Mouse (Mus musculus): Measurements from ENCODE around the gene Slc5a4a. TPM values are rescaled to one million over a fixed set of nuclear protein-coding genes. Genes with fewer than 3 reads are reported as not detected.

Gene Slc5a4a
- polyA plus RNA-seq, 2 experiments = not detected

DNA sequence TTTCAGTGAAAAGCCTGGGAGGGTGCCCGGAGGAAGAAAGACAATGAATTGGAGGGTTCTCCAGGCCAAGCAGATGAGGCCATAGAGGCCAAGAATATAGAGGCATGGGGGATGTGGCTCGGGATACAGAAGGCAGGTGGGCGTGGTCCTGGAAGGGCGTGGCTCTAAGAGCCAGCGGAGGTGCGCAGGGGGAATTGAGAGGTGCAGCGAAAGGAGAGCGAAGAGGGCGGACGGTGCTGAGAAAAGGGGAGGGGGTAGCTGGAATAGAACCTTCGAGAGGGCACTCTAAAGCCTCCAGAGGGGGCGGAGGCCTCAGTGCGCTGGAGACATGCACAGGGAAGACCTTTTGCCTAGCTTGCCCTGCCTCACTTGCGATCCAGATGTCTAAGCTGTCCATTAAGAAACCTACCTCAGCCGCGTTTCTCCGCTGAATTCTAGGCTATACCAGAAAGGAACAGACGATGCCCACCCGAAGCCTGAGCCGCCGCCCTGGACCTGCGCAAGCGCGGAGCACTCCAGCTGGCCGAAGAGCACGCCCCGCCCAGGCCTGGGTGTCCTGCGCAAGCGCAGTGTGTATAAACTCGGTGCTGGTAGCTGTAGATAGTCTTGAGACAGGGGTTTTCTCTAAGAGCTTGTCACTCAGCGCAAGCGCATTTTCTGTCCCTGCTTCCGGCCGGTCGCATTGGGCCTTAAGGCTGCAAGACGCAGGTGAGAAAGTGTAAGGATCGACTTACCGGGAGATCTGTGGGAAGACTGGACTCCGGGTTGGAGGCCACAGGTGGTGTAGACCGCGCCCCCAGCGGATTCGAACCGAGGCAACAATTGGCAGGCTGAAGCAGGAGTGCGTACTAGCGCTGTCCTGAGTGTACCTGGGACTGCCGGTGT, 90.3 kb downstream of the Slc5a4a start, which contains the start of gene Prmt2:
TSS of gene Prmt2 (minus strand) at position 525 of the 885 bp plus-strand sequence.
- Histone ChIP-seq H3K9ac (ENCODE audit: low read depth, low read length, severe bottlenecking) (peak within 1 kb of the TSS; percentile 65), H3K4me2 (replicated peaks; ENCODE audit: low read depth, low read length, severe bottlenecking) (peak within 1 kb of the TSS; percentile 69), H3K36me3 (ENCODE audit: control insufficient read depth, insufficient read depth, low read length) (peaks cover 3% of the 10 kb centered on the region; the same call in 1 of the 2 replicates), H3K4me1 (ENCODE audit: control insufficient read depth, insufficient read depth, low read length) (peaks cover 8% of the 10 kb centered on the region), H3K27me3 (ENCODE audit: control insufficient read depth, insufficient read depth, low read length) (no peaks in the 10 kb centered on the region), H3K4me3 (replicated peaks; ENCODE audit: low read length) (peak within 1 kb of the TSS; percentile 66), H3K27ac (replicated peaks; ENCODE audit: low read depth, low read length) (peak within 1 kb of the TSS; percentile 84), H3K9me3 (ENCODE audit: control insufficient read depth, low read length) (no peaks in the 10 kb centered on the region)
- TF ChIP-seq POLR2A (IDR thresholded peaks at IDR 0.05; ENCODE audit: borderline replicate concordance, extremely low read depth, insufficient read depth, insufficient read length) = peak; percentile 84; the same call in 1 of the 2 replicates
- WGBS = 1% methylated on average over 47 of the region's 47 CpGs
- DNase-seq (ENCODE audit: low spot score) (peak; percentile 94), ATAC-seq (ENCODE audit: low FRiP score, low read depth) (peak; percentile 97)

MicroRNAs within 50 kb of the gene (microRNA counts, 519-probe panel; counts per million panel counts)
- not detected for microRNA mmu-miR-678

Small RNAs within 50 kb of the gene (microRNA-seq; reads per million reads assigned to microRNA genes)
- not detected for gene Mir678

Other genes starting within 250 kb of the Slc5a4a start
- gene Smarcb1, start 225.8 kb upstream of the Slc5a4a start, polyA plus RNA-seq (2012; rRNA removed) = 116 and 120 TPM in 2 replicates
- 177 and 193 TPM in 2 replicates for gene Smarcb1, start 225.8 kb upstream of the Slc5a4a start, polyA plus RNA-seq (2014; fragmentation: Nextera tagmentation; extraction: Ambion mirVana)
- gene Chchd10, start 214.3 kb upstream of the Slc5a4a start, polyA plus RNA-seq (2012; rRNA removed) = 11.7 and 13.6 TPM in 2 replicates
- gene Chchd10, start 214.3 kb upstream of the Slc5a4a start, polyA plus RNA-seq (2014; fragmentation: Nextera tagmentation; extraction: Ambion mirVana) = 16.2 and 24.8 TPM in 2 replicates
- 240 and 307 TPM in 2 replicates for gene Mmp11, start 211.0 kb upstream of the Slc5a4a start, polyA plus RNA-seq (2012; rRNA removed)
- gene Mmp11, start 211.0 kb upstream of the Slc5a4a start, polyA plus RNA-seq (2014; fragmentation: Nextera tagmentation; extraction: Ambion mirVana) = 213 and 279 TPM in 2 replicates
- gene Gm867, start 206.8 kb upstream of the Slc5a4a start, polyA plus RNA-seq (2012; rRNA removed) = 0.16 TPM in 1 of 2 replicates, not detected in the other
- gene Gm867, start 206.8 kb upstream of the Slc5a4a start, polyA plus RNA-seq (2014; fragmentation: Nextera tagmentation; extraction: Ambion mirVana) = 0.33 TPM in 1 of 2 replicates, not detected in the other
- gene Vpreb3, start 204.4 kb upstream of the Slc5a4a start, polyA plus RNA-seq (2012; rRNA removed) = 0.15 and 0.22 TPM in 2 replicates
- 0.35 and 0.76 TPM in 2 replicates for gene Vpreb3, start 204.4 kb upstream of the Slc5a4a start, polyA plus RNA-seq (2014; fragmentation: Nextera tagmentation; extraction: Ambion mirVana)
- gene Gm5134, start 192.9 kb upstream of the Slc5a4a start, polyA plus RNA-seq (2012; rRNA removed) = 0.04 and 0.09 TPM in 2 replicates
- gene Gm5134, start 192.9 kb upstream of the Slc5a4a start, polyA plus RNA-seq (2014; fragmentation: Nextera tagmentation; extraction: Ambion mirVana) = 0.10 TPM in 1 of 2 replicates, not detected in the other
- 13.7 and 15.5 TPM in 2 replicates for gene Zfp280b, start 114.8 kb upstream of the Slc5a4a start, polyA plus RNA-seq (2012; rRNA removed)
- gene Zfp280b, start 114.8 kb upstream of the Slc5a4a start, polyA plus RNA-seq (2014; fragmentation: Nextera tagmentation; extraction: Ambion mirVana) = 19.6 and 20.6 TPM in 2 replicates
- not detected in 2 replicates for gene Slc5a4b, start 36.5 kb upstream of the Slc5a4a start, polyA plus RNA-seq (2012; rRNA removed)
- not detected in 2 replicates for gene Slc5a4b, start 36.5 kb upstream of the Slc5a4a start, polyA plus RNA-seq (2014; fragmentation: Nextera tagmentation; extraction: Ambion mirVana)
- gene Prmt2, start 90.4 kb downstream of the Slc5a4a start, polyA plus RNA-seq (2012; rRNA removed) = 61.4 and 70.6 TPM in 2 replicates
- 57.9 and 61.9 TPM in 2 replicates for gene Prmt2, start 90.4 kb downstream of the Slc5a4a start, polyA plus RNA-seq (2014; fragmentation: Nextera tagmentation; extraction: Ambion mirVana)
- 20.1 and 21.5 TPM in 2 replicates for gene S100b, start 106.4 kb downstream of the Slc5a4a start, polyA plus RNA-seq (2012; rRNA removed)
- 8.5 and 9.9 TPM in 2 replicates for gene S100b, start 106.4 kb downstream of the Slc5a4a start, polyA plus RNA-seq (2014; fragmentation: Nextera tagmentation; extraction: Ambion mirVana)
- gene Dip2a, start 197.8 kb downstream of the Slc5a4a start, polyA plus RNA-seq (2012; rRNA removed) = 32.2 and 37.1 TPM in 2 replicates
- gene Dip2a, start 197.8 kb downstream of the Slc5a4a start, polyA plus RNA-seq (2014; fragmentation: Nextera tagmentation; extraction: Ambion mirVana) = 8.3 TPM in 2 replicates